Mouse (Mus musculus) layer of hippocampus, adult 18-20 months (tissue): Measurements from ENCODE around the gene Exph5. TPM values are rescaled to one million over a fixed set of nuclear protein-coding genes. Genes with fewer than 3 reads are reported as not detected.

Source experiments
- DNase-seq, 2 experiments: peaks; one replicate each; pipeline ENCODE4 v3.0.0; 2022; ENCODE audit warnings: low spot score in 2 of 2
- total RNA-seq, 2 experiments: library from RNA; stranded (reverse); gene quantifications; 2 replicates each; pipeline ENCODE4 v1.2.3; 2021

The Exph5 gene
- total RNA-seq, 2 experiments from 2014 or later = 4.4 to 4.5 TPM

DNA sequence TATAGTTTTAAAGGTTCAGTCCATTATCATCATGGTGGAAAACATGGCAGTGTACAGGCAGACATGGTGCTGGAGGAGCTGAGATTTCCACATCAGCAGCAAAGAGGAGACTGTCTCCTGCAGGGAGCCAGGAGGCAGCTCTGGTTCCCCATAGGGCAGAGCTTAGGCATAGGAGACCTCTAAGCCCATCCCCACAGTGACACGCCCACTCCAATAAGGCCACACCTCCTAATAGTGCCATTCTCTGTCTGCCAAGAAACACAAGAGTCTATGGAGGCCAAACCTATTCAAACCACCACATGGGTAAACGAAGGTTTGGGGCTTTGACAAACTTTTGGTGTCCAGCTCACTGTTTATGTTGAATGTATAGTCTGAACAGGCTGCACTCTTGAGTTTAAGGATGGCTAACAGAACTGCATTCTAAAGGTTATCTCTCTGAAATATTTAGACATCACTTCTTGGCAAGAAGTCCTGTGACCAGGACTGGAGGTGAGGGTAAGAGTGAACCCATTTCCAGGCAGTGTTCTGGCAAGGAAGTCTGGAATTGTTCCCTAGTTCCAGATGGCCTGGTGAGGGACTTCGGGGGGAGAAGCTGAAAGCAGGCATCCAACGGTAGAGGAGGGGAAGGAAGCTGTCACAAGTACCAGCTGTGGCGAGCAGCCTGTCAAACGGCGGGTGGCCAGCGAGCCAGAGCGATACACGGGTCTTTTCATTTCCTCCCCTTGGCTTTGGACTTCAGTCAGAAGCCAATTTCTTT, 19.6 kb downstream of the Exph5 start:
- DNase-seq = no peak

DNA sequence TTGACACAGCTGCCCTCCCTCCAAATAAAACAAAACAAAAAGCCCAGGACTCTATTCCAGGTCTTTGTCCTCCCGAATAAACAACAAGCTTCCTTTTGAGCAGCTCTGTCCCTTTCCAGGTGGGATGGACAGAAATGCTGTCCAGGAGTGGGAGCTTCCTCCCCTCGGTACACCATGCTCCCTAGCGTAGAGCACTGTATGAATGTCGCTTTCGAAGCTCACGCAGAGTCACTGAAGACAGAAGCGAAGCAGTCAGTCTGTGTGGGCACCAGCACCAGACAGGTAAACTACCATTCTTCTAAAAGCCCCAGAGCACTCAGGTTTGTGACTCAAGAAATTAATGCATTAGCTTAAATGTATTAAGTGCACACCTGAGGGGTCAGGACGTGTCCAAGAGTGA, 20.2 kb downstream of the Exph5 start:
- DNase-seq = no peak

DNA sequence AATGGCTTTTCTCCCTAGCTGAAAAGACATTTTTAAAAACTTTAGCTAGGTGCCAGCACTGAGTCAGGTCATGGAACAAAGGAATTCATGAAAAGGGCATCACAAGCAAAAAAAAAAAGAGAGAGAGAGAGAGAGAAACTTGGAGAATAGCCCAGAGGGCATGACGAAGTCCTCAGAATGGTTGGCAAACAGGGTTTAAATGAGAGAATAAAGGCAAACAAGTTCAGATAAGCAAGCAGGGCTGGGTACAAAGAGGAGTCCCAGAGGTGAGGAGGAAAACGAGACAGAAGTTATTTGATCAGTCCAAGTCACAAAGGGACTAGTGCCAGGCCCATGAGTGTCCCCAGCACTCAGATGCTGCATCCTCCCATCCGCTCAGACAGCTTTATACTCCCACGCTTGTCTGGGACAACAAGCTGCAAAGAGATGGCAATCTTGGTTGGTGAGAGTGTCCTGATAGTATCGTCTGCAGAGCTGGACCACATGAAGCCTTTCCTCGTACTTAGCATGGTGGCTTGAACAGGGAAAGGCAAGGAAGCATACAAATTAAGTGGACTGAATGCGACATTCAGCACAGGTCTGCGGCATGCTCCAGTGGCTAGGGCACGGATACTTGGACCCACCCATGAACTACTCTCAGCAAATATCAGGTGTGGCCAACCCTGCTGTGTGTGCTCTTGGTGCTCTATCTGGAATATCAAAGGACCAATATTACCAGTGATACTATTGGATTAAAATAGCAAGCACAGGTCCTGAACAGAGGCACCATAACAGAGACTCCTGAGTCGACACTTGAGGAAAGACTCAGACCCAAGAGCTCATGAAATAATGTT, 22.2 kb downstream of the Exph5 start:
- DNase-seq = no peak

DNA sequence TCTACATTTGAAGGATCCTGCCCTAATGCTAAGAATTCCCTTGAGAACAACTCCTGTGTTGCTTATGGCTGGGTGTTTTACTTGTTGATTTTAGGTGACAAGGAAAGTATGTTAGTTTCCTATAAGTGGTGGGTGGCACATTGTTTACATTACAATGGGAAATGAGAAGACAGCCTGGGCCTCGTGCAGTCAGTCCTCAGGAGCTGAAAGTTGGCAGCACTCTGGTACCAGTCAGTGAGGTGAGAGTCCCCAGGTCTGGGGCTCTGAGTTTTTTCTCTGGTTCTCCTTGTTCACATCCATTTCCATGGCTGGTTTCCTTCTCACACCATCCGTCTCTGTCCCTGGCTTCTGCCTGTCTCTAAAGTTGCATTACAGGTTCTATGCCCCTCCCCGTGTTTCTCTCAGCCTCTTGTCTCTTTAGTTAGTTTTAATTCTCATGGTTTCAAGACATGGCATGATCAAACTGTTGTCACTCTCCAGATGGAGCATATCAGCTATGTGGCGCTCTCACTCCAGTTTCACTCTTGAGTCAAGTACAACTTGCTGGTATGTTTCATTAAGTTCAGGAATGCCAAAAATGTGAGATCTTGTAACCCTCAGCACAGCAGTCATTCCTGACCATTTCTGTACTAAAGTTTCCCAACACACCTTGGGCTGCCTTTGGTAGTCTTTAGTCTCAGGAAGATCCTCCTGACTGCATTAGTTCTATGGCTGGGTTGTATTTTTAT, 24.1 kb downstream of the Exph5 start:
- DNase-seq = no peak

DNA sequence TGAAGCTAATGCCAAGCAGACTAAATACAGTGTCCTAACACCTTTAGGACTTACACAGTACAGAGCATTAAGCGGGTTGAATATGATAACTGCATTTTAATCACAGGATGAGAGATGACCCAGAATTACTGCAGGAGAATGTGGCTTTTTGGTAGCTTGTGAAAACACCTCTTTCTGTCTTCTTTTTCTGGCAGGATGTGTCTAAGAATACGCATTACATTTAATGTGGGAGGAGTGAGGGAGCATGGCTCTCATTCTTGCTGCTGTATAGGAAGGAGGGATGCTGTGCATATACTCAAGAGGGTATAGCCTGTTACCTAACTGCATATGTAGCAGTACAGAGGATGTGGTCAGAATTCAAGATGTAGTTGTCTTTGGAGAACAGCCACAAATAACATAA, 26.7 kb downstream of the Exph5 start:
- DNase-seq = no peak

DNA sequence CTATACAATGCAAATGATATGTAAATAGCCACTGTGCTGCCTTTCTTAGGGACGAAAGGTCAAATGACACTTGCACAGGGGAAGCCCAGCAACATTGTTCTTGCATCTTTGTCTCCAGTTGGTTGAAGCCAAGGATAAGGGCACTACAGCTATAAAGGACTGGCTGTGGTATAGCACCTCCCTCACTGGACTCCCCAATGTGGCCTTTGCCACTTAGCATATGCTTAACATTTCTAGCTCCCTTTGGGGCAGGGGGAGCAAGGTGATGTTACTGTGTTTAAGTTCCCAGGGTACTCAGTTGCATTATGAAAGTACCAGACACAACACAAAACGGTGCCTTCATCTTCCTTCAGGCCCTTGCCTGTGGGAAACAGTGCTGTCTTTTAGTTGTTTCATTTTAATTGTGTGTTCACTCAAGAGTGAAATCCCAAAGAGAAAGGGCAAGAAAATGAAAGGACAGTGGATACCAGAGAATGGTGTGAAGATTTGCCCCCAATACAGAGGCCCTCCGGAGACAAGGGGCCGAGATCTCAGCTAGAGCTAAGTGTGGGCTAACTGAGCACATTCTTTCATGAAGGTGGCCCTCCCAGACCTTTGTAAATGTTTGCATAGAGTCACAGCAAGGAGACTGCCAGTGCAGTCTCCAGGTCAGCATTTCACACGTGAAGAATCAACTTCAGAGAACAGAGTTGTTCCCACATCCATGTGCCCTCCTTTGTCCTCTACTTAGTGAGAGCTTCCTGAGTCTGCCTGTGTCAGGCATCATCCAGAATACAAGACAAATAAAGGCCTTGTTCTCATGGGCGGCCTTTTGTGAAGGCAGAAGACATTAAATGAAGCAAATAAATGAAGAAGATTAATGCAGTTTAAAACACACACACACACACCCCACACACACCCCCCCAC, 28.1 kb downstream of the Exph5 start:
- DNase-seq = no peak

DNA sequence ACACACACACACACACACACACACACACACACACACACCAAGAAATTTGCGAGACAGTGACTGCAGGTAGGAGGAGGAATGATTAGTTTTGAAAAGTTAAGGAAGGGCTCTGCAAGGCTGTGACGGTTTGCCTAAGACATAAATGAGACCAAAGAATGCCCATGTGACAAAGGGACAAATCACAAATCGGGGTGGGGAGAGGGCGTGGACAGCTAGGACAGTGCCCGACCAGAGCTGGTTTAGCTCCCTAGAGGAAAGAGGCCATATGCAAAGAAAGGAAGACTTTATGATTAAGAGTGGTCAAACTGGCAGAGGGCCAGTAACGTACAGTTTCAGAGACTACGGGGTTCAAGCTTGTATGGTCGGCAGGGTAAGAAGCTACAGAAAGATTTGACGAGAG, 28.8 kb downstream of the Exph5 start:
- DNase-seq = no peak

DNA sequence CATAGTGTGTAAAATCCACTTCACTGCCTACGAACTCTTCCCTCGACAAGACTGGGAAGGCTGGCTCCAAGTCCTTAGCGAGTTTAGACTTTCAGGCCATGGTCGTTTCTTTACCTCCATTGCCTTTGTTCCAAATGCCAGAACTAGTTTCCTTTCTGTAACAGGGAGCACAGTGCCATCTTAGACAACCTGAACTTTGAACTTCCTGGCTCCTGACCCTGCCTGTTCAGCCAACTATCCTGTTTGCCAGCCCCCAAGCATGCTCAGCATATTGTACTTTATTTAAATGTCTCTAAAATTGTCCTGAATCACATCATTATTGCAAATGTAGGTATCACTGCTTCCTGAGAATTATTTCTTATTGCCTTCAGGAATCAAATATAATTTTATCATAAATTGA, 32.0 kb downstream of the Exph5 start:
- no peak for DNase-seq

DNA sequence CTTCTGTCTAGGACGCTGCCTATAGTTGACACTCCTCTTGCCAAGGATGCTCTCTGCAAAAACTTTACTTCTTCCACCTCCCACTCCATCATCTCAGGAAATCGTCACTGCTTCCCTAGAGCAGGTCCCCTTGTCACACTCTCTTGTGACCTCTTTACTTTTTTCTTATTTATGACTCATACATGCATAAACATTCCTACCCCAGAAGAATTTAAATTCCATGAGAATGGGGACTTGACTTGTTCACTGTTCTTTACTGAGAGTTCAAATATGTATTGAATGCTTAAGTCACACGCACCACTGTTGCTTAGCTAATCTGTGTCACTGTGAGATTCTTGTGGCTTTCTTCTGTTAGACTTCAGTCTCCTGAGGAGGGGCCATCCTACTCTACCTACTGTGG, 33.7 kb downstream of the Exph5 start:
- no peak for DNase-seq

DNA sequence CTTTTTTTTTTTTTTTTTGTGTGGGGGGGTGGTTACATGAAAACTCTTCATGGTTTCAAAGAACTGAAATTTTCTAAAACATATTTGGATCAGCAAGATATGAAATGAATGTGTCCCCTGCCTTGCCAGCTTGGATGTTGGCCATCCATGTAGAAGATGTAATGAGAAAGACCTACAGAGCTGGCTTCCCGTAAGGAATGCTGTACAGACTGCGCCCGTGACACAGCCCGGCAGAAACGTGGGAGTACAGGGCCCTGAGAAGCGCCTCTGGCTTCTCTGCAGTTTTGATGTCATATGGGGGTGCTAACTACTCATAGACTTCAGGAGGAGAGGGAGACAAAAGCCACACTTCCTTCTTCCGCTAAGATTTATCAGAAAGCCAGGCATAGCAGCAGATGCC, 38.1 kb downstream of the Exph5 start:
- no peak for DNase-seq

DNA sequence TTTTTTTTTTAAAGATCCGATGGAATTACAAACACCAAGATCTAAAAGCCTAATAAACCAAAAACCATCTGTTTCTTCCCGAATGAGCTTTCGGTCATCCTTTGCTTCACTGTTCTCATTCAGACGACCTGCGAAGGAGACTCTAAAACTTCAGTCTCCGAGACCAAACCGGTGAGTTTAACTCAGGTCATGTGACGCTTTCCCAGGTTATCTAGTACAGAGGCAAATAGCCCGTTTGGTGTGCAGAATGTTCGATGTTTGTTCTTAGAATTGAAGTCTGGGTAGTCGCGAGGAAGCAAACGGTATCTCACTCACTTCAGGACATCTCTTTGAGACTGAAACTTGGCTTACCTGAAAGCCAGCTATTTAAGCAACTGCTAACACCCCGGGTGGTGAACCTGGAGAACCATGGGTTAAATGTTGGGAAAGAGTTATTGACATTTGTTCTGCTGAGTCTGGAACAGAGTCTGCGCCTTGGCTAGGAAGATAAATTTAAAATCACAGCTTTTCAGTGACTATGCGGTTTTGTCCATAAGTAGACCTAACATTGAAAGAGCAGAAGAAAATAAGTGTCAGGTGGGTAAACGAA, 39.0 kb downstream of the Exph5 start:
- DNase-seq = no peak

DNA sequence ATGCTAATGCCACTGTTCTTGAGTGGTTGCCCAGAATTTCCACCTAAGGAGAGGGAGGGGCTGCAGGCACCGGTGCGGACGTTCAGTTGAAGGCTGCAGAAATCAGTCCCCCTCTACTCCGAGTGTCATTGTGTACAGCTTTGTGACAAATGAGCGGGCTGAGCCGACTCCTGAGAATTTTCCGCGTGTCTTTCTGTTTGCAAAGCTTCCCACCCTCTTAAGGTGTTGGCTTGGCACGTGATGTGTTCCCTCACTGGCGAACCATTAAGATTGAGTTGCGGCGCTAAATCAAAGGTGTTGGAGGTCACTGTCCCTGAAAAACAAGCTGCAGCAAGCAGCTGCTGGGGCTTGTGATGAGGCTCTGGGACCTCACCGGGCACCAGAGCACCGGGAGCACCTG, 39.5 kb downstream of the Exph5 start:
- DNase-seq = peak in 1 of 2 experiments; percentile 5

DNA sequence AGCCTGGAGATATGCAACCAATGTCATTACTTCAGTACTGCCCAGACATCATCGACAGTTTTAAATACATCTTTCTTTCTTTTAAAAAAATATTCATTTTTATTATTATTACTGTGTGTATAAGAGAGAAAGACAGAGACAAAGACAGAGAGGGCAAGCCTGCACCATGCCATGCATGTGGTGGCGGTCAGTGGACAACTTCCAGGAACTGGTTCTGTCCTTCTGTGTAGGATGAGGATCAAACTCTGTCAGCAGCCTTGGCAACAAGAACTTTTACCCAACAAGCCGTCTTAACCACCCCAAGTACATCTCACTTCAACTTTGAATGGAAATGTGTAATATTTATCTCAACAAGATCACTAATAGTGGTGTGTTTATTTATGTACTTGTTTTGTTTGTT, 40.5 kb downstream of the Exph5 start:
- no peak for DNase-seq

DNA sequence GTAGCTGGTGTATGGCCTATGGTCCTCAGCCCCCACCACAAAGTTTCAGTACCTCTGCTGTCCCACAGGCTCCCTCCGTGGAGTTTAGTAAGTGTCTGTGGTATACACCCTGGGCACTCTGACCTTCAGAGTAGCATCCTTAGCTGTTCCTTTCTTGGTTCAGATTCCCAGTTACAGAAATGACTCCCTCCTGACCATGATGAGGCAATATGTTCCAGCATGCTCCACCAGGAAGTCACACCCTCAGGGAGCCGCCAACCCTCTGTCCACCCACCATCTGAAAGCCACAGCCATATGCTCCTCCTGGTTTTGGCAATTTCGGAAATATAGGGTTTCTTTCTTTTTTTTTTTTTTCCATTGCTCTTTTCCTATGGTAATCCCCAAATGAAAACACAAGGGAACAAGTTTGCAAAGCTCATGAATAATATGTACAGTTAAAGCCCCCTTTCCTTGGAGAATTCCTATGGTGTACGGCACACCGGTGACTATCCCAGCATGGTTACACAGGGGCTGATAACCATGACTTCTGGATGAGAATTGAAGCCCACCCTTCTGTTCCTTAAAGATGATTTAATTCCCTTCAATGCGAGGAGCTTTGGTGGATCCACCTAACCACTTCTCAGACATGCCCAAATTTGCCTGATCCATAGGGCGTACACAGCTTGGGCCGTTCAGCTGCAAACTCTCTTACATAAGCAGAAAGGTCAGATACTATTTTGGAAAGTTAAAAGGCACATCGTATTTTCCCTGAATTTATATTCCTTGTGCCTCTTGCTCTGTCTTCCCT, 43.4 kb downstream of the Exph5 start:
- peak in 1 of 2 experiments; percentile 15 for DNase-seq

DNA sequence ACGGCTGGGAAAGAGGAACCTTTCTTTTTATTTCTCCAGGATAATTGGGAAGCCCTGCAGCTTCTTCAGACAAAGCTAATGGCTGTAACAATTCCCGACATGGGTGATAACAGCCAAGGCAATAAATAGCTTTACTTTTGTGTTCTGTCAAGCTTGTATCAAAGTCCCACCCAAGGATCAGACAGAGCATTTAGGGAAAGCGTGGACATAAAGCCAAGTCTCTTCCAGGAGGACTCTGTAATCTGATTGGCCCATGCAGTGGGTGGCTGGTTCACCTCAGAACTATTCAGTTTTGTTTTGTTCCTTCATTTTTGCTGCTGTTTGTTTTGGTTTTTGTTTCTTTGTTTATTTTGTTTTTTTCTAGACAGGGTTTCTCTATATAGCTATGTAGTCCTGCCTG, 44.3 kb downstream of the Exph5 start:
- DNase-seq = no peak

DNA sequence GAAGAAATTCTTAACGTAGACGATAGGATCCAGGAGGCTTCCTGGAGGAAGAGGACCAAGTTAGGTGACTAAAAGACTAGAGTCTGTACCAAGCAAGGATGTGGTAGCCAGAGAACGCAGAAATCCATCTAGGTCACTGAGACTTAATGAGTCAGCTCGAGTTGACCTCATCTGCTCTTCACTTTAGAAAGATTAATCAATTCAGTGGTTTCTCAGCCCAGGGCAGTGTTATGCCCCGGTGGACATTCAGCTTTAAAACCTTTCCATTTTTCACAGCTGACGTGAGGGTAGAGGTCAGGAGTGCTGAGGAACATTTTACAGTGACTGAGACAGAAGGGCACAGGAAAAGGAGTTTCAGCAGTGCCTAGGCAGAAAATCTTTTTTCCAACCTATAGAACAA, 44.9 kb downstream of the Exph5 start:
- no peak for DNase-seq

DNA sequence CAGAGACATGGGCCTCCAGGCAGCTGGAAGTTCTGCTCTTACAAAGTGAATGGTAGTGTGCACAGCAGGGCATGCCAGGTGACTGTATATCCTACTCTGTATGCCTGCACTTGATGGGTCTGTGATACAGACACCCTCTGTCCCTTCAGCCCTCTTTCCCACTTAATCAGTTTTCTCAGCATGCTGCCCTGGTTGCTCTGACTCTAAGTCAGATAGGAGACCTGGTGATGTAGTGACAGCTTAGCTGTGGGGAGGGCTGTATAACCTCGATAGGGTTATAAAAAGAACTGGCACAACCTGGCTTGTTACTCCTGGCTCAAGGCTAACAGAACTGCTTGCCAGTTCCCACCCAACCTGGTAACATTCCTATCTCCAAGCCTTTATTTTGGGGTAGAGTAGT, 47.7 kb downstream of the Exph5 start:
- no peak for DNase-seq

DNA sequence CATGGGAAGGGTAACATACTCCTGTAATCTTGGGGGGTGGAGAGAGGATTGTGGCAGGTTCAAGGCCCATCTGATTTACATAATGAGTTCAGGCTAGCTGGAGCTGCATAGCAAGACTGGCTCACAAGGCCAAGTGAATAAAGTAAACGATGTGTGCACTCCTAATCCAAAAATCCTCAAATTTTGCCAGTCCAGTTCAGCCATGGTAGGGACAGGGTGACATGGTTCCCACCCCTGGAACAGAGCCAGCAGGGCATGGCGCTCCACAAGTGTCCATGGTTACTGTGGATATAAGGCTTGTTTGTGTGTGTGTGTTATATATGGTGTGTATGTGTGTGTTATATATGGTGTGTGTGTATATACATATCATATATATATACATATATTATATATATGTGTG, 48.9 kb downstream of the Exph5 start:
- no peak for DNase-seq

DNA sequence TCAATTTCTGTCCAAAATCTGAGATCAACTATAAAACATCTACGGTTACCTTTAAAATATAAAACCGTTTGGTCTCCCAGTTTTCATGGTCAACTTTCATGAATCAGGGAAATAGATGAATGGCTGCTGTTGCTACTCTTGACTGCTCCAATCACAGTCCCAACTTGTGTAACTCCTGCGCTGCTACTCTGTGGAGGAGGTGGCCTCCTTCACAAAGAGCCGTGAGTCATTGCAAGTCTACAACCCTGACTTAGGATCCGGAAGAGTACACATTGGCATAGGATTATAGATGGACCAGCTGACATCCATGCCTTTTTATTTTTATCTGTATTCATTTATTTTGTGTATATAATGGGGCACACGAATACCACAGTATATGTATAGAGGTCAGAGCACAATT, 50.4 kb downstream of the Exph5 start:
- DNase-seq = no peak

DNA sequence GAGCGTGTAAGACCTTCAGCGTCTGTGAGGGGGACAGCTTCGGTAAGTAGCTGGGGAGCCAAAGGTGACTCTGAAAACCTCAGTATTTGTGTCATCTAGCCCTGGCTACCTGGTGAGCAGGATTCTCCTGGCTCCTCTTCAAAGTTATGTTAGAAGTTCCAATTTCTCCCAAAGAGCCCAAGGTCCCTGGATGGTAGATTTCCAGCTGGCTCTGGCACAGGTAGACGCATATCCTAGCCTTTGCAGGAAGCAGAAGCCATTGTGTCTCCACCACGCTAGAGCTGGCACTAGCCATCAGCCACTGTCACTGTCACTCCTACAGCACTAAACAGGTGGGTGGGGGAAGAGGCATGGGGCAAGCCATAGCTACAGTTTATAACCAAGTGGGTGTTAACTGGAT, 51.7 kb downstream of the Exph5 start:
- DNase-seq = no peak
